Mouse (Mus musculus) cerebellum, adult 9-10 months (tissue): Measurements from ENCODE around the gene Golga4.
A peak's percentile ranks its signal among the peaks of the same experiment; 100 is the strongest.

Source experiments
- DNase-seq: peaks from one replicate; pipeline ENCODE4 v3.0.0; 2022

Gene Golga4

DNA sequence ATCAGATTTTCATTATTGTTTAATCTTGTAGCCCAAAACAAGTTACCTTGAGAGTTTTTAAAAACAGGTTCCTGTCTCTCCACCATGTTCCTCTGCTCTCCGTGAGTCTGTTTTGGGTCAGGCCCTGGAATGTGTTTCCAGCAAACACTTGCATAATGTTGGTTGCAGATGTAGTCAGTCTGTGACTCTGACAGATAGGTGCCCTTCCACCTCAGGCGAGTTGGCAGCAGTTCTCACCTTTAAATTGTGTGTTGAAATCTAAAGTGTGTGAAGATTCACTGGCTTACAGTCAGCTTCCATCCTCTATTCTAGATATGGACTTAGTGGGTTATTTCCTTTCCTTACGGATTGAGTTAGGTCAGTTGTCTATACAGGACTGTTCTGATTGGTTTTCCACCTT lies 23.7 kb downstream of the Golga4 start:
- no peak for DNase-seq

DNA sequence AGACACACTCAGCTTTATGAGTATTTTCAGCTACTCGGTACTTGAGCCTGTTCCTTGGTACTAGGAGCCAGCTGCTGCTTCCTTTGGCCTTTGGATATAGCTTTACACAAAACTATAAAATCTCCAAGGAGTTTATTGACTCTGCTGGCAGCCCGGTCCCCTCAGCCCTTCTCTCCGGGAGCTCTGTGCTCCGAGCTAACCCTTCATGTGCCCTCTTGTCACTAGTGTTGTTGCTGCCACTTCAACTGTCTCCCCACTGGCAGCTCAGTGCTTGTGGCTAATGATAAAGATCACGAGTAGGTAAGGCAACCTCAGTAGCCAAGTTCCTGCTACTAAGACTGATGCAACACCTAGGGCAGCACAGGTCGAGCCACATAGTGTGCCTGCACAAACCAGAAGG lies 24.6 kb downstream of the Golga4 start:
- DNase-seq, result no peak

DNA sequence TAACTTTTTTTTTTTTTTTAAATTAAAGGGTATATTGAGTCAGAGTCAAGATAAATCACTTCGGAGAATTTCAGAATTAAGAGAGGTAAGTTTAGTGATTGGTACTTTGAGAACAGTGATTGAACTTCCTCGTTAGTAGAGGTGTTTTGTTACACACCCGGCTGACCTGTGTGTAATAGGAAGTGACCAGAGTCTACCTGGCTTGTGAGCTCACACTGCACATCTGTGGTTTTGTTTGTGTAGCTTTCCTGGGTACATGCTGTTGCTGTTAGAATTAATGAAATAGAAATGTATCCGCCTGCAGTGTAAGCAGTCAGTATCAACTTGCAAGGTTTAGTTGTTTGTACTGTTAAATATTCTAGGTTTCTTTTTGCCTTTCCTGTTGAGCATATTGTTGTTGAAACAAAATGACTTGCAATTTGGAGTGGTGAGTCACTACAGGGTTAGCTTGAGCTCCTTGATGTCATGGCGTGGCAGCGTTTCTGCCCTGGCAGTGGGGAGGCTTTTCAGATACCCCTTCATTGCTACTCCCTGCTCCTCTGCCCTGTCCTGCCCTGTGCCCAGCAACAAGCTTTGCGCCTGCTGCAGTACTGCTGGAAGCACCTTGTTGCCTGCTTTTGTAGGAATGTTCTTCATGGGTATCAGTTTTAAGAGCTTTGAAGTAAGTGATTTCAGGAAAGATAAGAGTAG lies 26.6 kb downstream of the Golga4 start:
- DNase-seq, result no peak

DNA sequence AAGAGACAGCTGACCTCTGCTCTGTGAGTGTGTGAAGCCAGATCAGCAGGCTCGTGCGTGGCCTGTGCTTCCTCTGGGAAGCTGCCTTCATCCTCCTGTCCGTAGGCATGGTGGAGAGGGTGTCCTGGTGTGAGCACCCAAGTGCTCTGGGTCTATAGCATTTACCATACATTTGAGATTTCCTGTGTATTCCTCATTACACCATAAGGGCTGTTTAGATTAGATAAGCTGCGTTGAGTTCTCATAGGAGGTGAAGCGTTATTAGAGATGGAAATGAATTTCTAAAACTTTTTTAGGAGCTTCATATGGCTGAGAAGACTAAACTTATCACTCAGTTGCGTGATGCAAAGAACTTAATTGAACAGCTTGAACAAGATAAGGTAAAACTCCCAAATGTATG lies 30.9 kb downstream of the Golga4 start:
- DNase-seq, result no peak

DNA sequence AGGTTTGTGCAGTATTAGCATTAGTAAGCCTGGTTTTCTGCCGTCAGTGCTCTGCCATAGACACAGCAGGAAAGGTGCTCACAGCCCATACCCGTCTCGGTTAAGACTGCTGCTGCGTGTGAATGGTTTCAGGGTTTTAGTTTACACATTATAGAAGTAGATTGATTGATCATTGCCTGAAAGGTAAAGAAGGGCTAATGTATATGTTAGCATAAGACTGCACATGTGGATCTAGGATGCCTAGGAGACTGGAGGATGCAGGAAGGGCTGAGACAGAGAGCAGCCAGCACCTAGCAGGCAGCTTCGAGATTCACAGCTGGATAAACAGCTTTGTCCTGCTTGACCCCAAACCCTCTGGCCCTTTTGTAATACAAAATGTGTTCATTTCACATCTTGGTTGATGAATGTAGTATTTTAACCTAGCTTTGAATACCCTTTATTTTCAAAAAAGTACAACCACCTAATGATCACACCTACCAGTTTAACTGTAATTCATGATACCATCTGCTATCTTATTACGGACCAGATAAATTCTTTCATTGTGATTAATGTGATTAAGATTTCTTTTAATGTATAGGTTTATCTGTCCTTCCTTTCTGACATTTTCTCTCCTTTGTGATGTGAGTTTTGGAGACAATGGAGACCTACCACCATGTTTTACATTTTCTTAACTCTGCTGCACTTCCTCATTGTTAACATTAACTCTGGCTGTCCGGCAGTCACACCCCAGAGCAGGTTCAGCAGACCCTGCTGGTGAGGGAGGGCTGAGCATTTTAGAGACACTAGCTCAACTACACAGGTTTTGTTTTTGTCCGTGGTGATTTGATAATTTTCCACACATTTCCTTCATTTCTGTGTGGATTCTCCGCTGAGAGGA lies 31.6 kb downstream of the Golga4 start:
- DNase-seq, result no peak

DNA sequence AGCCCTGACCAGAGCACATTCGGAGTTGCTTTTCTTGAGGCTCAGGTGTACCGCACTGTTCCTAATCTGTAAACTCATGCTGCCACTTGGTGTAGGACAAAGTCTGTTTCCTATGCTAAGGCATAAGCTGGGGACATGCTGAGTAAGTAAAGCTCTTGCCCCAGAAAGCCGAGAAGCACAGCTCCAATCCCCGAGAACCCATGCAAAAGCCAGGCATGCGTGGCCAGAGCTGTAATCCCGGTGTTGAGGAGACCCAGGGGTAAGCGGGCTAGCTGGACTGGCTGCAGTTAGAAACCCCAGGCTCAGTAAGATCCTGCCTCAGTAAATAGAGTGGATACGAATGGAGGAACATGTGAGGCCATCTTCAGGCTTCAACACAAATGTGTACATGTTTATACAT lies 35.8 kb downstream of the Golga4 start:
- DNase-seq, result no peak

DNA sequence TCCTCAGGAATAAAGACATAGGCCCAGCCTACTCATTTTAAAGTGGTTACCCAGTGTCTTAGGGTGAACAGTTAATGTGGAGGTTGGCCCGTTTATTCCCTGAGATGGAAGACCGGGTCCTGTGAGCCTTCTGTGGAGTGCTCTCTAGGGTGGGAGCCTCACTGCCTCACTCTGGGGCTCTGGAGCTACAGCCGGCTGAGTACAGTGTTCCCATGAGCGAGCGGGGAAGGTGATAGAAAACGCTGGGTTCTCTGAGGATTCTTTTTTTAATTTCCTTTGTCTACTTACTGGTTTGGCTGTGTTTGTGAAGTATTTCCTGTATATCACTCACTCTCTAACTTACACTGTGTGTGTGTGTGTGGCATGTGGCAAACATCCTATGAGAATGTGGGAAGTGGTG lies 39.1 kb downstream of the Golga4 start:
- DNase-seq, result no peak

DNA sequence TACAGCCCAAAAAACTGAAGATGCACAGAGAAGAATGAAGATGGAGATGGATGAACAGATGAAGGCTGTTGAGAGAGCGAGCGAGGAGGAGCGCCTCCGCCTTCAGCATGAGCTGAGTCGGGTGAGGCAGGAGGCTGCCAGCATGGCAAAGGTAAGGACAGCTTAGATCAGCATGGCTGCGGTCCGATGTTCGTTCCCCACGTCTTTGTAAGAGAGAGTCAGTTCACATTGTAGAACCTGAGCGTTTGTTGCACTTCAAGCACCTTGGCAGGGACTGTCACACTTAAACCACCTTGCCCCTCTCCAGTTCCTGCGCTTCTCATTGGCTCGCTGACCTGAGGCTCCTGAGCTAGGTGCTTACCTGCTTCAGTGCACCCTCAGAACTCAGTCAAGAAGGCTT lies 42.6 kb downstream of the Golga4 start:
- no peak for DNase-seq

DNA sequence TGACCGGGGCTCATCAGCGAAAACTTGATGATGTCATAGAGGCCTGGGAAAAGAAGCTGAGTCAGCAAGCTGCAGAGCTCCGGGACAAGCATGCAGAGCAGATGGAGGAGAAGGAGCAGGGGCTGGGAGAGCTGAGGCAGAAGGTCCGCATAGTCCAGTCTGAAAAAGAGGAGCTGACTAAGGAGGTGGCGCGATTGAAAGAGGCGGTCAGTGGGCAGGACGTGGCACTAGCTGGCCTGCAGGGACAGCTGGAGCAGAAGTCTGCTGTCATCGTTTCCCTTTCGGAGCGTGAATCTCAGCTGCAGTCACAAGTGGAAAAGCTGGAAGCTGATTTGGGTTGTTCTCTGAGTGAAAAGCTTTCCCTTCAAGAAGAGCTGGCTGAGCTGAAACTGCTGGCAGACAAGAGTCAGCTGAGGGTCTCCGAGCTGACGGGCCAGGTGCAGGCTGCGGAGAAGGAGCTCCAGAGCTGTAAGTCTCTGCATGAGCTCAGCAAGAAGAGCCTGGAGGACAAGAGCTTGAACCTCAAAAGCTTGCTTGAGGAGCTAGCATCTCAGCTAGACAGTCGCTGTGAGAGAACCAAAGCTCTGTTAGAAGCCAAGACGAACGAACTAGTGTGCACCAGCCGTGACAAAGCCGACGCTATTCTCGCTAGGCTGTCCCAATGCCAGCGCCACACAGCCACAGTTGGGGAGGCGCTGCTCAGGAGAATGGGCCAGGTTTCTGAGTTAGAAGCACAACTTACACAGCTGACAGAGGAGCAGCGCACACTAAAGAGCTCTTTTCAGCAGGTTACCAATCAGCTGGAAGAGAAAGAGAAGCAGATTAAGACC lies 51.1 kb downstream of the Golga4 start:
- no peak for DNase-seq

DNA sequence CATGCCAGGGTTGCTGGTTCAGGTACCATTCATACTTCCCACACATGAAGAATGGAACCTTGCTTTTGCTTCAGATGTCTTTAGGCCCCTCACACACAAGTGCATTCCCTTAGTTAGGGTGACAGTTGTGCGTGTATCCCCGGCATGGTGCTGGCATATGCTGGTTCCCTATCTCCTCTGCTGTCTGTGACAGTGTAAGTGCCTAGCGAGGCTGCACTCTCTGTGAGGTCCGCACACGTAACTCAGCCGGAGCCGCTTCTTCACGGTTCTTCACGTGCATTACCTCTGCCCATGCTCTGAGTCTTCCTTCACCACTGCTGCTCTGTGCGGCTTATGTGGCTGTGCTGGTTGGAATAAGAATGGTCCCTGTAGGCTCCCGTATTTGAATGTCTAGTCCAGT lies 57.3 kb downstream of the Golga4 start:
- no peak for DNase-seq

DNA sequence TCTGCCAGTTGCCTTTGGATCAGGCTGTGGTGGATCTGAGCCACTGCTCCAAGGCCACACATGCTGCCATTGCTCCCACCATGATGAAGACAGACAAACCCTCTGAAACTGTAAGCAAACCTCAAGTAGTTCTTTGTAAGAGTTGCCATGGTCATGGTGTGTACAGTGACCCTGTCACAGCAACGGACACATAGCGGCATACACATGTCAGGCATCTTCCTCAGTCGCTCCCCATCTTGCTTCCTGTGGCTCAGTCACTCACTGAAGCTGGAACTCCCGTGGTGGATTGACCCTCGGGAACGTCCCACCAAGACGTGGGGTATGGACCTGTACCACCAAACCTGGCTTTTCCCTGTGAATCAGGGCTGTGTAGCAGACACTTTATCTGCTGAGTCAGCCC lies 57.8 kb downstream of the Golga4 start:
- no peak for DNase-seq

DNA sequence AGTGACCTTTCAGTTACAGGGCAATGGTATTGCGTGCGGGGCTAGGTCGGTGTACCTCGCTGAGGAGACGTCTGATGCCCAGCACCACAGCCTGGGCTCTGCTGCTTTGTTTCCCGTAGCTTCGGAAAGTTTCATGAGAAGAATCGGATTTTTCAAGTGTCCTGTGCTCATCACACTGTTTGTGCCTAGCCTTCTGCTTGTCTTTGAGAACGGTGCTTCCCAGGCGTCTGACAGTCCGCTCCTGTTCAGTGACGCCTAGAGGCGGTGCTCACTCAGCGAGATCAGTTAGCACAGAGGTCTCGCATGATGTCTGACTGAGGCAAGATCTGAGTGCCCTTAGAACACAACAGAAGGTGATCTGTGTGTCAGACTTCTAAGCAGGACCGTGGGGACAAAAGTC lies 58.6 kb downstream of the Golga4 start:
- DNase-seq, result no peak

DNA sequence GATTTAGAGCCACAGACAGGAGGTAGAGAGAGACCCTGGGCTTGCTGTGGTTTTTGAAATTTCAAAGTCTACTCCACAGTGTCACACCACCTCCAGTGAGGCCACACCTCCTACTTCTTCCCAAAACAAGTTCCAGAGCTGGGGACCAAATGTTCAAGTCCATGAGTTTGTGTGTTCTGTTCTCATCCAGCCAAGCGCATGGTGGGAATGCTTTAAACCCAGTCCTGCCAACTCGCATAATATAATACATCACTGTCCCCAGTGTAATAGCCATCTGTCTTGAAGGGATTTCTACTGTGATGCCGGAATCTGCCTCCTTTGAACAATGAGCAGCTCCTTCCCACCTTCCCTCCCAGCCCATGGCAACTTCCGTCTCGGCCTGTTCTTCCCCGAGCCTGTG lies 63.3 kb downstream of the Golga4 start:
- no peak for DNase-seq

DNA sequence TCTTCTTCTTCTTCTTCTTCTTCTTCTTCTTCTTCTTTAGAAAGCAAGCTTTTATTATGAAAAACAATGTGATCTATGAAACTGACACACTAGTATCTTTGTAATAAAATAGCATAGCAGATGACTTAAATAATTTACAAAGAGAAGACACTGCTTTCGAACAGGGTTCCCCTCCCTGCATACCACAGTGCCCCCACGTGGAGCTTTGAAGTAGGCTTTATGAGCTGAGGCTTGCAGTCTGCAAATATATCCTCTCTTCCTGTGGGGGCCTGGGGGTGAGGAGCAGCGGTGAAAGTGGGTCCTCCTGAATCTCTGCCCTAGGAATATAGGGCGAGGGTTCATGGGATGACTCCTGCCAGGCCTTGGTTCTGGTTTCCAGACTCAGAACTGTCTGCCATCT lies 64.8 kb downstream of the Golga4 start:
- DNase-seq, result no peak

DNA sequence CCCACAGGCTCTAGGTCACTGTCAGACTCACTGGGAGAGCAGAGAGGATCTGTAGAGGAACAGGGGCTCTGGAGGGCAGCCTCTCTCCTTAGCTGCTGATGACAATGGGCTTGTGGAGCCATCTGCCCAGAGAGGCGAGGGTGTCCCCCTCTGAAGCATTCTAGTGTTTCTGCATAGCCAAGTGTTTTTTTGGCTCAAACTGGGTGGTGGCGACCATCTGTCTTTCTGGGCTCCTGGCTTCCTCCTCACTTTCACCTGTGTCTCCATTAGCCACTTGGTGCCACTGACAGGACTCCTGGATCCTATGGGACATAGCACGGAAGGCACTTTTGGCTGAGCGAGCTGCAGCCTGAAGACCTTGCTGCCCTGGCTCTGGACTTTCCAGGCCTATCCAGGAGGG lies 65.6 kb downstream of the Golga4 start:
- DNase-seq, result peak; percentile 67

DNA sequence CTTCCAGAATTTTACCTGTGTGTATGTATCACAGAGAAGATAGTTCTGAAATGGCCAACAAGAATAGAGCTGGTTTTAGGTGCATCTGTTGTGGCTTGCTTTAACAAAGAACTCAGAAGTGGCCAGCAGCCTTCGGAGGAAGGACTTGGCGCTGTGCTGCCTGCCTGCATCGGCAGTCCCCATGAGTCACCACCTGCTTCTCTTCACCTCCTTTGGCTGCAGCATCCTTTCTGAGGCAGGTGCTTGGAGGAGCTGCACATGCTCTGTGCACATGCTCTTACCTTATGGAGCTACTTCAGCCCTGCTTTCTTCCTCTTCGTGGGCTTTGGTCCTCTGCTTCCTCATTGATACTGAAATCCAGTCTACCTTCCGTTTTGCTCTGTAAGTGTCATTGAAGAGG lies 68.8 kb downstream of the Golga4 start:
- DNase-seq, result peak; percentile 72

DNA sequence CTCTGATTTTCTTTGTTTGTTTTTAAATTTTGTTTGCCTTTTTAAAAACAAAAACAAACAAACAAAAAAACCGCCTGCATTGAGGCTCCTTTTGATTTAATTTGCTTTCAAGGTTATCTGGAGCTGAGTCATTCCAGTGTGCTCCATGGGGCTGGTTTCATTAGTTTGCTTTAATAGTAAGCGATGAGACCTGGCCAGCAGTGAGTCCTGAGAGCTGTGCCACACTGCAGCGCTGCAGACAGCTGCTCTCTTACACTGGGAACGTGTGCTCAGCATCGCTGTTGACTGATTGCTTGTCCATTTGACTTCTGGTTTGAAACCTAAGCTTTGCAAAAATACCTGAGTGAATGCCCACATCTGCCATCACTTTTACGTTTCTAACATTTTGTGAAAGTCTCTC lies 74.3 kb downstream of the Golga4 start:
- DNase-seq, result no peak

DNA sequence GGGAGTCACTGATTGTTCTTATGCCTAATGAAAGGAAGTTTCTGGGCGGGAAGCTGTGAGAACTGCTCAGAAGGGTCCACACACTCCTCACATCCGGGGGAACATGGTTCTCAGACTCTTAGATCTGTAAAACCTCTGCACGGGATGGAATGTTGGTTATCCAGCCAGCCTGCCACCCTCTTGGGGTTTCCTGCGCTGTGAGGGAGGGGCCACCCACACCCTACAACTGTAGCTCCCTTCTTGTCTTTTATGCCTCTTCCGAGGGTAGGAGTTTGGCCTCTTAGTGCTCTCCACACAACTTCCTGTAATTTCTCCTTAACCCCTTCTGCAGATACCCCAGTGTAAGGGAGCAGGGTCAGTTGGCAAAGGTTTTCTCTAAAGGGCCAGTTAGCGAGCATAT lies 76.7 kb downstream of the Golga4 start:
- DNase-seq, result no peak

DNA sequence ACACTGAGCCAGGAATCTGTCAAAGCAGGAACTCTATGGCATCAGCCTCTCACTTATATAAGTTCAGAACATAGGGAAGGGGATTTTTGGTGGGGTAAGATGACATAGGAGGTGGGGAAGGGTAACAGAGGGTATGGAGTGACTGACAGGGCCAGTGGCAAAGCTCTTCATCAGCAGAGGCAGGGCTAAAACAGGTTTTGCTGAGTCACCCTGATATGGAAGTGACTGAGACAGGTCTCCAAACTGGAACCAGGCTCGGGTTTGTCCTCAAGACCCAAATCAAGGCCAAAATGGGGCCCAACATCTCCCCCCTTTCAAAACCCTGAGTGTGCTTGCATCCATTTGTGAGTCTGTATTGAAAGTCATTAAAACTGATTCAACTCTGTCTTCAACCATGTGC lies 78.8 kb downstream of the Golga4 start:
- no peak for DNase-seq

DNA sequence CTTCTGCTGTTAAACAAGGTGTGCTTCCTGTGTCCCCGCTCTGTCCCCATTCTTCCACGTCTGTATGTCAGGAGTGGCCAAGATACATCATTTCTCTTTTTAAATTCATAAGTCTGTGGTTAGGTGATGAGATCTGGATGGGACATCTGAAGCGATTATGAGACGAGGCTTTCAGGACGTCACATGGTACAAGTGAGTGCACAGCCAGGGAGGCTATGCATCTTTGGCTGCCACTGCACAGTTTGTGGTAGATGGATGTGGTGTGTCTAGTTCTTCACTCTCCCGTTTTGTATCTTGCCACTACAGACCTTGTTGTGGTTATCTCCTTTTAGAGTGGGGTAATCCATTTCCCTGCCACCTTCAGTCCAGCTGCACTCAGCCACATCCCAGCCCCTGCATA lies 79.9 kb downstream of the Golga4 start:
- DNase-seq, result no peak

DNA sequence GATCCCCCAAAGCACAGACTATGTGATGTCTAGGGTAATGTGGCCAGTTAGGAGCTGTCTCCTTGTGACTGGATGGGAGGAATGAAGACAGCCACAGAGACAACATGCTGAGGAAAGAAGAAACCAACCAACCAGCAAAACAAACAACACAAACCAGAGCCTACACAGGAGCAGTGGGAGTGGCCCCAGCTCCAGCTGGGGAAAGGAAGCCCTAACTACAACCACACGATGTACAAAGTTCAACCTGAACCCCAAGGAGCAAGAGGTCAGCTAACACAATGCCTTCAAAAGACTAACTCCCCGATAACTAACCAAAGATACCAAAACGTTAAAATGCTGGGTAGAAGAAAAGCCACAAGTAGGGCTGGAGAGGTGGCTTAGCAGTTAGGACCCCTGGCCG lies 81.0 kb downstream of the Golga4 start:
- DNase-seq, result no peak

DNA sequence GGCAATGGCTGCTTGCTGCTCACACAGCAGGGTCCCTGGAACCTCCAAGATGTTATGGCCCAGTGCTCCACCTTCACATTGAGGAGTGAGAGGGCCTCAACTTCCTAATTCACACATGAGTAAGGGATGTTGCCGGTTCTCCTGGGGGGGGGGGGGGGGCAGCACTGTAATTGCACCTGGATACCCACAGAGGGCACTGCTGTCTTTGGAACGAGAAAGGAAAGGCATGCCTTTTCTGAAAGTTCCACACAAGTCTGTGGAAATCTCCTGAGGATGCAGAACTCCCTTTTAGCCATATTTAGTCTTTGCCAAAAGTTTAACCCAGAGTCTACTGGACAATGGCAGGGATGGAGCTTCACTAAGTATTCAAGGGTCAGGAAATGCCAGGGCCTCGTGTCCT lies 83.2 kb downstream of the Golga4 start:
- DNase-seq, result no peak

DNA sequence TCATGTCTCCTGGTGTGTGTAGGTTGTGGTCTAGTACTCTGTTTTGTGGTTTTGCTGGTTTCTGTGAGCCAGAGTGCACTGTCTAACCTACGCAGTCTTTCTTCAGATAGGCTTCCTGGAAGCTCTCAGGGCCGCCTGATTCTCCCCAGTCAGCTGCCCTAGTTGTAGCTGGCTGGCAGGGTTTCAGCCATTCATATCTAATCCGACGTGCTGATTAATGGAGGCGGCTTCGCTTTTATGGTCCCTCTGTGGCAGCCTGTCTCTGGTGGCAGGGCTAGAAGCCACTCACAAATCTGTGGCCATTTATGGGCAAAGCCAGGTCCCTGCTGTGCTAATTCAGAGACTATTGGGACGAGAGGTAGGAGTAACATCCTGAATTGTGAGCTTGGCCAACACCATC lies 84.2 kb downstream of the Golga4 start:
- no peak for DNase-seq

DNA sequence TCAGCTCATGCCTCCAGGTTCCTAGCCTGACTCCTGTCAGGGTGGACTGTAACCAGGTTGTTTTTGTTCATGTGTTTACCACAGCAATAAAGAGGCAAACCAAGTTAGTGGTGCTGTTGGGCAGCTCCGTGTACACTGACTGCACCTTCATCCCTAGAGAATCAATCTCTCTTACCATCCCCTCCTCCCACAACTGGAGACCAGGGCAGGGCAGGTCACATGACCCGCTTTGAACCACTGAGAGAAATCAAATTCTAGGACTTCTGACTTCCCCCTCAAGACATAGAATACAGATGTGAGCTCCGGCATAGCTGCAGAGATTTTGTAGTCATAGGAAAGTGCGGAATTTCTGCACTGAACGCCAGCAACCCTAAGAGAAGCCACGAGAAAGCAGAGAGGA lies 85.6 kb downstream of the Golga4 start:
- no peak for DNase-seq
